Comparison of ENCODE assay signal across 11 mouse cellular contexts in the genomic region with DNA sequence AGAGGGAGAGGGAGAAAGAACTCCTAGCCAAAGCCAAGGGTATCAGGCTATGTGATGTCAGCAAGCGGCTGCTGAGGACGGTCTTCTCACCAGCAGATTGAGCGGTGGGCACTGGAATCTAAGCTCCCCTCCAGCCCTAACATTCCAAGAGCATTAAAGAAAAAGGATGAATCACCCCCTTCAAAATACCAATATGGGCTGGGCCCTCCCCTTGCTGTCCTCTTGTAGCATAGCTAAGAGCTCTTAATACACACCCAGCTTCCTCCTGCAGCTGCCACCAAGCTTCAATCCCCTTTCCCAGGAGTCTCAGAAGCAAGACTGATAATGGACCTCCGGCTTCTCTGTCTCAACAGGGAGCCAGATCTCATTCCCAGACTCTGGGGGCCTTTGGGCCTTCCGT. TPM values are rescaled to one million over a fixed set of nuclear protein-coding genes. Genes with fewer than 3 reads are reported as not detected.
A peak's percentile ranks its signal among the peaks of the same experiment; 100 is the strongest.
DNase-seq lines count a peak whose midpoint lies in the region; ATAC-seq and TF ChIP-seq lines count a peak whose summit lies in the region.
"Had no signal": no experiment of that assay in that cellular context is flagged by ENCODE, and none has a peak within 500 bp of the region (broad histone marks: within the 10 kb centered on the region; RNA-seq: fewer than 3 reads in every experiment).

No protein-coding gene starts in this region.

- peak overlapping the region; percentile 77 for H3K9ac ChIP-seq in heart, embryonic 13.5 days
- H3K9ac ChIP-seq in heart, adult 2 months (ENCODE audit: low read depth, low read length): no peak overlapping the region
- H3K9ac ChIP-seq in forebrain, embryonic 14.5 days (ENCODE audit: low read length): peak overlapping the region; percentile 50; the same call in 1 of the 2 replicates
- peak overlapping the region; percentile 48 for H3K9ac ChIP-seq in midbrain, embryonic 11.5 days (ENCODE audit: low read length)
- H3K9ac ChIP-seq: liver, embryonic 14.5 days had no signal

- no peaks in the 10 kb centered on the region for H3K79me2 ChIP-seq in heart, adult 2 months (replicated peaks; ENCODE audit: control insufficient read depth, insufficient read depth, low read length)
- no peaks in the 10 kb centered on the region for H3K79me2 ChIP-seq in C2C12 (ENCODE audit: control insufficient read depth, insufficient read depth)

- no peak for TF ChIP-seq POLR2A in heart, adult 2 months (IDR thresholded peaks at IDR 0.05; ENCODE audit: insufficient read depth, low read depth, low read length)

- no peak for DNase-seq in heart, adult 2 months
- DNase-seq in forebrain, embryonic 14.5 days (ENCODE audit: low spot score): peak; percentile 8
- DNase-seq in midbrain, embryonic 11.5 days (ENCODE audit: low spot score, missing footprints): peak; percentile 89
- no peak for DNase-seq in layer of hippocampus, postnatal 10 days (ENCODE audit: low spot score in 2 of 2)
- DNase-seq in cerebellum, adult 11 months: no peak
- DNase-seq: adrenal gland, adult 8-10 months; kidney, adult 9 months had no signal

- peak overlapping the region; percentile 86 for H3K4me2 ChIP-seq in heart, embryonic 13.5 days
- peak overlapping the region; percentile 92; the same call in 1 of the 2 replicates for H3K4me2 ChIP-seq in forebrain, embryonic 14.5 days (ENCODE audit: low read length)
- peak overlapping the region; percentile 58 for H3K4me2 ChIP-seq in midbrain, embryonic 11.5 days

- no peak for TF ChIP-seq EP300 in heart, adult 2 months (IDR thresholded peaks at IDR 0.05; ENCODE audit: insufficient read depth, low read depth, low read length)

- 26% methylated on average over 5 of the region's 5 CpGs for WGBS in heart, embryonic 13.5 days
- 69% methylated on average over 5 of the region's 5 CpGs for WGBS in heart, adult 2 months
- 21% methylated on average over 5 of the region's 5 CpGs for WGBS in forebrain, embryonic 14.5 days
- WGBS in midbrain, embryonic 11.5 days: 21% methylated on average over 5 of the region's 5 CpGs

- H3K27me3 ChIP-seq in heart, embryonic 13.5 days (replicated peaks): peaks cover 40% of the 10 kb centered on the region
- peaks cover 16% of the 10 kb centered on the region for H3K27me3 ChIP-seq in heart, adult 2 months (ENCODE audit: control insufficient read depth, insufficient read depth, low read length)
- H3K27me3 ChIP-seq in C2C12 (ENCODE audit: control insufficient read depth, insufficient read depth, insufficient read length): peaks cover 13% of the 10 kb centered on the region
- H3K27me3 ChIP-seq in forebrain, embryonic 14.5 days (replicated peaks; ENCODE audit: control insufficient read depth, insufficient read depth, low read length): 0 out of 2 replicates have a peak, but pooled peaks cover 4% of the 10 kb centered on the region
- peaks cover 6% of the 10 kb centered on the region for H3K27me3 ChIP-seq in midbrain, embryonic 11.5 days (ENCODE audit: control insufficient read depth, insufficient read depth, low read length)

- H3K9me3 ChIP-seq in heart, embryonic 13.5 days: no peaks in the 10 kb centered on the region
- no peaks in the 10 kb centered on the region for H3K9me3 ChIP-seq in forebrain, embryonic 14.5 days (replicated peaks; ENCODE audit: control insufficient read depth, low read length)
- H3K9me3 ChIP-seq in midbrain, embryonic 11.5 days (ENCODE audit: control insufficient read depth, low read length): no peaks in the 10 kb centered on the region

- H3K4me1 ChIP-seq in heart, embryonic 13.5 days: peaks cover 27% of the 10 kb centered on the region
- H3K4me1 ChIP-seq in heart, adult 2 months (ENCODE audit: control insufficient read depth, insufficient read depth, low read length): no peaks in the 10 kb centered on the region
- H3K4me1 ChIP-seq in forebrain, embryonic 14.5 days (ENCODE audit: control insufficient read depth, insufficient read depth, low read length): peaks cover 20% of the 10 kb centered on the region
- H3K4me1 ChIP-seq in midbrain, embryonic 11.5 days (ENCODE audit: control insufficient read depth, insufficient read depth, low read length): peaks cover 20% of the 10 kb centered on the region

- H3K27ac ChIP-seq in heart, embryonic 13.5 days (replicated peaks): peak overlapping the region; percentile 73
- H3K27ac ChIP-seq in heart, adult 2 months: no peak overlapping the region
- no peak overlapping the region; the same call in 1 of the 2 replicates for H3K27ac ChIP-seq in forebrain, embryonic 14.5 days (ENCODE audit: low read depth, low read length)
- H3K27ac ChIP-seq in midbrain, embryonic 11.5 days (ENCODE audit: low read depth, low read length): 0 out of 2 replicates have a peak overlapping the region, but pooled peaks have one; percentile 49
- H3K27ac ChIP-seq: liver, embryonic 14.5 days had no signal

- H3K36me3 ChIP-seq in heart, embryonic 13.5 days: no peaks in the 10 kb centered on the region
- H3K36me3 ChIP-seq in heart, adult 2 months (ENCODE audit: control insufficient read depth, insufficient read depth, low read length): no peaks in the 10 kb centered on the region
- no peaks in the 10 kb centered on the region for H3K36me3 ChIP-seq in C2C12 (ENCODE audit: control insufficient read depth, insufficient read depth)
- H3K36me3 ChIP-seq in forebrain, embryonic 14.5 days (ENCODE audit: control insufficient read depth, insufficient read depth, low read length): no peaks in the 10 kb centered on the region
- no peaks in the 10 kb centered on the region for H3K36me3 ChIP-seq in midbrain, embryonic 11.5 days (ENCODE audit: control insufficient read depth, insufficient read depth, low read length)

- intact Hi-C loops in heart, adult 2 months (cut with DNase I): no loop called here

- no peak for TF ChIP-seq CTCF in heart, adult 2 months (IDR thresholded peaks at IDR 0.05)
- no peak for TF ChIP-seq CTCF in C2C12 (IDR thresholded peaks at IDR 0.05; ENCODE audit: control insufficient read depth, insufficient read depth, insufficient read length)

- no peaks in the 10 kb centered on the region for H3K79me3 ChIP-seq in C2C12 (ENCODE audit: low read depth)

- H3K4me3 ChIP-seq in heart, embryonic 13.5 days: peak overlapping the region; percentile 55
- H3K4me3 ChIP-seq in heart, adult 2 months: no peak overlapping the region
- H3K4me3 ChIP-seq in C2C12 (ENCODE audit: insufficient read depth, poor library complexity, severe bottlenecking): no peak overlapping the region
- H3K4me3 ChIP-seq in forebrain, embryonic 14.5 days (ENCODE audit: low read depth, low read length): no peak overlapping the region
- H3K4me3 ChIP-seq in midbrain, embryonic 11.5 days (ENCODE audit: low read depth, low read length): no peak overlapping the region

- no peak for ATAC-seq in heart, embryonic 13.5 days (ENCODE audit: extremely low read depth, insufficient number of reproducible peaks, low FRiP score, low TSS enrichment)
- no peak for ATAC-seq in forebrain, embryonic 14.5 days
- ATAC-seq in midbrain, embryonic 11.5 days (ENCODE audit: low FRiP score): no peak
- ATAC-seq in CD4-positive, CD25-positive, alpha-beta regulatory T cell, adult 4 months: no peak

- no peak overlapping the region for H3ac ChIP-seq in C2C12 (ENCODE audit: control insufficient read depth, insufficient read length, low read depth)

TF ChIP-seq in C2C12, 6 proteins besides CTCF, POLR2A, EP300 and RAD21:
- no peak for TF ChIP-seq CEBPB (IDR thresholded peaks at IDR 0.05; ENCODE audit: low read depth)
- peak; percentile 80 for TF ChIP-seq MYOD1 (IDR thresholded peaks at IDR 0.05; ENCODE audit: control insufficient read depth, insufficient read length, low read depth)

RNA-seq across cellular contexts. Expression of a gene that starts 4.6 kb away (rescaled TPM):
- 0.47 and 0.55 TPM in 2 replicates for polyA plus RNA-seq in heart, embryonic 13.5 days (2015; fragmentation: Nextera tagmentation; extraction: Ambion mirVana)
- total RNA-seq in heart, adult 2 months (2021): under 1 TPM; 0.18 to 0.20 TPM
- 0.18 and 0.39 TPM in 2 replicates for polyA plus RNA-seq in heart, adult 2 months (2012; rRNA removed)
- polyA plus RNA-seq in C2C12 (2012; fragmentation: generic; extraction: Trizol): 1.1 TPM
- 3.7 and 4.2 TPM in 2 replicates for polyA plus RNA-seq in forebrain, embryonic 14.5 days (2014; fragmentation: Nextera tagmentation; extraction: Ambion mirVana)
- polyA plus RNA-seq in midbrain, embryonic 11.5 days (2014; fragmentation: Nextera tagmentation; extraction: Ambion mirVana): 5.0 and 6.1 TPM in 2 replicates
- not detected for polyA plus RNA-seq in CD4-positive, CD25-positive, alpha-beta regulatory T cell, adult 4 months (2017; shearing (Covaris generic))
- total RNA-seq in layer of hippocampus, postnatal 10 days (2021): 1 to 10 TPM; 7.0 to 8.9 TPM

Comparison
In these comparisons a context has a peak if more than half of its experiments do, and no peak if none do; other contexts are left out.
1. H3K27ac ChIP-seq: peak in heart, embryonic 13.5 days (single experiment) and midbrain, embryonic 11.5 days (single experiment); none in heart, adult 2 months (single experiment) and forebrain, embryonic 14.5 days (single experiment).
2. DNase-seq: peak in forebrain, embryonic 14.5 days (single experiment) and midbrain, embryonic 11.5 days (single experiment); none in heart, adult 2 months (0 of 2), layer of hippocampus, postnatal 10 days (0 of 2) and cerebellum, adult 11 months (single experiment).
3. Peak in every context shown above with its lines, with median percentiles within 50 percentile points of each other: H3K4me2 ChIP-seq.